Mouse (Mus musculus): Measurements from ENCODE around the gene Gtf2i.

The Gtf2i gene

GRCm38 (mm10) chr5:134188571-134188970 is 126.0 kb downstream of the Gtf2i start:
- no peak for DNase-seq

Measured in layer of hippocampus, adult 9-11 months (tissue).